Comparison of ENCODE assay signal across 11 mouse cellular contexts in genomic region chr11:68145586-68146455, GRCm38 (mm10).
DNase-seq lines count a peak whose midpoint lies in the region; ATAC-seq lines count a peak whose summit lies in the region.
"Had no signal": no experiment of that assay in that cellular context is flagged by ENCODE, and none has a peak within 500 bp of the region (broad histone marks: within the 10 kb centered on the region; RNA-seq: fewer than 3 reads in every experiment).

No protein-coding gene starts in this region.

- H3K4me3 ChIP-seq in heart, embryonic 10.5 days: no peak overlapping the region
- peak overlapping the region; percentile 32 for H3K4me3 ChIP-seq in forebrain, embryonic 10.5 days
- no peak overlapping the region for H3K4me3 ChIP-seq in intestine, embryonic 15.5 days (replicated peaks)
- H3K4me3 ChIP-seq in neural tube, embryonic 11.5 days (ENCODE audit: low read depth, low read length): no peak overlapping the region

- no peak for DNase-seq in heart, embryonic 10.5 days (ENCODE audit: low spot score)
- DNase-seq in heart, postnatal 25 days (ENCODE audit: low spot score): no peak
- DNase-seq in forebrain, embryonic 10.5 days (ENCODE audit: extremely low spot score, low spot score): peak; percentile 79
- DNase-seq in neural tube, embryonic 11.5 days (ENCODE audit: low spot score): peak; percentile 51
- DNase-seq in gastrocnemius, adult 8-10 months (ENCODE audit: low spot score in 2 of 2): no peak
- no peak for DNase-seq in left cerebral cortex, postnatal 36 days (ENCODE audit: low spot score in 2 of 2)
- DNase-seq in ovary, postnatal 36 days (ENCODE audit: low spot score): no peak
- DNase-seq: layer of hippocampus, postnatal 36 days had no signal

- H3K27me3 ChIP-seq in heart, embryonic 10.5 days (ENCODE audit: insufficient read depth, poor library complexity, severe bottlenecking): 0 out of 2 replicates have a peak, but pooled peaks cover 16% of the 10 kb centered on the region
- H3K27me3 ChIP-seq in forebrain, embryonic 10.5 days (ENCODE audit: poor library complexity, severe bottlenecking): peaks cover 75% of the 10 kb centered on the region
- no peaks in the 10 kb centered on the region for H3K27me3 ChIP-seq in intestine, embryonic 15.5 days (replicated peaks)
- no peaks in the 10 kb centered on the region for H3K27me3 ChIP-seq in neural tube, embryonic 11.5 days (ENCODE audit: control insufficient read depth, insufficient read depth, low read length)
- H3K27me3 ChIP-seq: Patski had no signal

- no peak overlapping the region for H3K9ac ChIP-seq in intestine, embryonic 15.5 days
- H3K9ac ChIP-seq in neural tube, embryonic 11.5 days (ENCODE audit: low read length): peak overlapping the region; percentile 47

- peaks cover 42% of the 10 kb centered on the region for H3K4me1 ChIP-seq in heart, embryonic 10.5 days
- peaks cover 84% of the 10 kb centered on the region for H3K4me1 ChIP-seq in forebrain, embryonic 10.5 days
- peaks cover 10% of the 10 kb centered on the region for H3K4me1 ChIP-seq in intestine, embryonic 15.5 days (replicated peaks)
- peaks cover 54% of the 10 kb centered on the region for H3K4me1 ChIP-seq in neural tube, embryonic 11.5 days (ENCODE audit: control insufficient read depth, insufficient read depth, low read length)

- H3K4me2 ChIP-seq in intestine, embryonic 15.5 days (replicated peaks): 0 out of 2 replicates have a peak overlapping the region, but pooled peaks have one; percentile 6
- peak overlapping the region; percentile 21; the same call in 1 of the 2 replicates for H3K4me2 ChIP-seq in neural tube, embryonic 11.5 days (ENCODE audit: low read depth)

- H3K27ac ChIP-seq in heart, embryonic 10.5 days: peak overlapping the region; percentile 56; the same call in 1 of the 2 replicates
- H3K27ac ChIP-seq in forebrain, embryonic 10.5 days: peak overlapping the region; percentile 83
- no peak overlapping the region for H3K27ac ChIP-seq in intestine, embryonic 15.5 days
- peak overlapping the region; percentile 87 for H3K27ac ChIP-seq in neural tube, embryonic 11.5 days (ENCODE audit: low read depth, low read length)

- intact Hi-C loops in heart, postnatal 25 days (cut with DNase I): no loop called here
- intact Hi-C loops in left cerebral cortex, postnatal 36 days (cut with DNase I): no loop called here

- H3K36me3 ChIP-seq in heart, embryonic 10.5 days: no peaks in the 10 kb centered on the region
- no peaks in the 10 kb centered on the region for H3K36me3 ChIP-seq in forebrain, embryonic 10.5 days (replicated peaks)
- H3K36me3 ChIP-seq in intestine, embryonic 15.5 days: no peaks in the 10 kb centered on the region
- no peaks in the 10 kb centered on the region for H3K36me3 ChIP-seq in neural tube, embryonic 11.5 days (ENCODE audit: control insufficient read depth, insufficient read depth, low read length)

- 28% methylated on average over 17 of the region's 17 CpGs for WGBS in heart, embryonic 10.5 days
- WGBS in forebrain, embryonic 10.5 days: 5% methylated on average over 17 of the region's 17 CpGs
- 38% methylated on average over 17 of the region's 17 CpGs for WGBS in intestine, embryonic 15.5 days
- WGBS in neural tube, embryonic 11.5 days: 12% methylated on average over 17 of the region's 17 CpGs

- no peaks in the 10 kb centered on the region for H3K9me3 ChIP-seq in heart, embryonic 10.5 days
- no peaks in the 10 kb centered on the region for H3K9me3 ChIP-seq in forebrain, embryonic 10.5 days
- no peaks in the 10 kb centered on the region for H3K9me3 ChIP-seq in intestine, embryonic 15.5 days
- no peaks in the 10 kb centered on the region for H3K9me3 ChIP-seq in neural tube, embryonic 11.5 days (ENCODE audit: control insufficient read depth, low read length)

- ATAC-seq in intestine, embryonic 15.5 days: no peak
- peak; percentile 58 for ATAC-seq in neural tube, embryonic 11.5 days (ENCODE audit: insufficient read depth, low FRiP score, low TSS enrichment)
- ATAC-seq: lung, postnatal 0 days; Patski had no signal

Comparison
In these comparisons a context has a peak if more than half of its experiments do, and no peak if none do; other contexts are left out.
1. DNase-seq: peak in forebrain, embryonic 10.5 days (single experiment) and neural tube, embryonic 11.5 days (single experiment); none in heart, embryonic 10.5 days (single experiment), heart, postnatal 25 days (single experiment), gastrocnemius, adult 8-10 months (0 of 2), left cerebral cortex, postnatal 36 days (0 of 2) and ovary, postnatal 36 days (single experiment).